Mouse (Mus musculus) megakaryocyte, embryonic 14.5 days (primary cell): ENCODE measurements around the gene Pkn1.

Experiments used
- FLI1 ChIP-seq: IDR thresholded peaks from 2 replicates; pipeline ENCODE4 v1.6.1; 2012; ENCODE audit warnings: low read length, inconsistent platforms, mixed read lengths
- GATA1 ChIP-seq: IDR thresholded peaks from 3 replicates; pipeline ENCODE4 v1.6.1; 2012; ENCODE audit warnings: mixed read lengths, low read length, inconsistent platforms, borderline replicate concordance

GRCm38 (mm10) chr8:83652030-83652743 lies 46.8 kb downstream of the Pkn1 start, which contains the start of gene Gipc1:
- TF ChIP-seq FLI1 (no peak), GATA1 (no peak)
